Mouse (Mus musculus): ENCODE measurements at regions not wholly inside any gene's neighbourhood (a gene's known extent, or its start where the extent isn't known, plus 50 kb on each side); places are given as distances from the start of the nearest gene placed in this dataset.

GRCm38 (mm10) chr12:27065011-27065517 lies 277.3 kb downstream of the Sox11 start:
- DNase-seq, result no peak
- intact Hi-C loops (cut with DNase I), result no loop called here

- DNase-seq, result no peak
- intact Hi-C loops (cut with DNase I), result no loop called here
These were observed 278.9 kb downstream of the Sox11 start for GRCm38 (mm10) chr12:27063518-27063917.

DNA sequence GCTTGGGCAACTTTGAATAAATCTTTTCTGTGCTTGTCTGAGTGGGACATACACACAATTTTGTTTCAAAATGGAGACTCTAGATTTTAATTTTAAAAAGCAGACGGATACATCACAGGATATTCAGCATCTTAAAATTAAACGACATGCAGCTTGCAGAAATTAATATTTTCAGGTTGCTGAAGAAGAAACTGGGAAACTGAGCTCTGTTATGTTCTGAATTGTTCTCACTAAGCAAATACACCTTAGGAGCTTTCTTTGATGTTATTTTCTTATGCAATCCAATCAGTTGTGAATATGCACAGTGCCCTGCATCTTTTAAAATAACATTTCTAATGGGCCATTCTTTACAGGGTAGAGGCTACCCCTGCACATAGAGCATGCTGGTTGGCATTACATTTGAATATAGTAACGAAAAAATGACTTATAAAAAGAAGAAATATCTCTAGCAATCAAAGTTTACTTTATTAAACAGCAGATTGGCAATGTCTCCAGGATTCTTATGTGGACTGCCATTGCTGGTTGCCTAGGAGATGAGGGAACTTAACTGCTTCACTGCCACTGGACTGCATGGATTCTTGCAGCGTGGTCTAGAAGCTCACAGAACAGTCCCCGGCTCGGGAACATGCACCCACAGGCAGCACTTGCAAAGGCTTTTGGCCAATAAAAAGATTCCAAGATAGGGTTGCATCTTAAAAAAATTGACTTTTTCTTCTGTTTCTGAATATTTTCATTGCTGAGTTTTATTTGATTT lies 279.7 kb downstream of the Sox11 start:
- intact Hi-C loops (cut with DNase I), result no loop called here
- DNase-seq, result no peak

- intact Hi-C loops (cut with DNase I), result no loop called here
- no peak for DNase-seq
These were observed 280.3 kb downstream of the Sox11 start for GRCm38 (mm10) chr12:27062061-27062461.

DNA sequence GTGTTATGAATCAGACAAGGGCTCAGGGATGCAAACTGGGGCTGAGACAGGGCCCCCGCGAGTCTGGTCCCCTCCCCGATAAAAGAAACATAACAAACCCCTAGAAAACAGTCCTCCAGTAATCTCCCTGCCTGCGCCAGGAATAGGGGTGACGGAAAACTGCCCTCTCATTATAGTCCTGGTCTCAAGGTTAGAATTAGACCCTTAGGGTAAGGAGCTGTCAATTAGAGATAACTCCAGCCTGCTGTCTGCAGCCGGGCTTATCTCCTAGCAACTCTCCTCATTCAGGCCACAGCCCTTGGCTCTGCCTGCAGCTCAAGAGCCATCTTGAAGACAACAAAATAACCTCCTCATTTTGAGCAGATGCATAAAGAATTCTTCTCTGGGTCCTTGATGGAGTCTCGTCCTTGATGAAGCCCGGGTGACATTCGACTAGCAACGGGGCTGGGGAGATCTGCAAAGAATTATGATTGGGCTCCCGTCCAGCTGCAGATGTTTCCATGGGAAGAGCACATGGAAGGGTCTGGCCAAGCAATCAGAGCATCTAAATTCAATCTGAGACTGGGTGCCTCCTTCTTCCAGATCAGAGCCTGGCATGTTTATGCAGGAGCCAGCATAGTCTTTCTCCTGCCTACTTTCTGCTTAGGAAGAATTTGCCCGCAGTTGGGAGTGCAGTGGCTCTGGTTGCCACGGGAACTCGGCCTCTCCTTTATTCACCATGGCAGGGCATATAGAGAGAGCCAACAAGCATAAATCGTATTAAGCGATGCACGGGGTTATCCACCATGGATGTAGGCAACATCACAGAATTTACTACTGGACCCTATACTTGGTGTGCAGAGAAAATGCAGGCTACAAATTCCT lies 281.2 kb downstream of the Sox11 start:
- intact Hi-C loops (cut with DNase I), result no loop called here
- no peak for DNase-seq

DNA sequence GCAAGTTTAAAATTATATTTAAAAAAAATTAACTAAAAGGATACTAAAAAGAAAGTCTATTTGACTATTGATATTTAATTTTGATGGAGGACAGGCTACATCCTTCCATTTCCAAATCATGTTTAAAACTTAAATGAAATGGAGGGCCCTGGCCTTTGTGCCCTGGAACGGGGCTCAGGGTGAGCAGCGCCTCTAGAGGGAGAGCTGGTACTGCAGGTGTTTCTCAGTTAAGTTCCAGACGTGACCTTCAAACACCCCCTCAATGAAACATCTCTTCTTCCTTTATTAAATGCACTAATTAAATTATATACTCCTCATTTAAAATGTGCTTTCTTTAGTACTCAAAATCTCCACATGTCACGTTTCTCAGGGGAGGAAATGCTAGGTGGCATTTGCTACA lies 282.5 kb downstream of the Sox11 start:
- intact Hi-C loops (cut with DNase I), result no loop called here
- DNase-seq, result no peak

GRCm38 (mm10) chr12:27054411-27054810 lies 288.0 kb downstream of the Sox11 start:
- DNase-seq, result no peak
- intact Hi-C loops (cut with DNase I), result no loop called here

GRCm38 (mm10) chr12:27037922-27038321 lies 304.5 kb downstream of the Sox11 start:
- DNase-seq, result no peak
- intact Hi-C loops (cut with DNase I), result no loop called here

DNA sequence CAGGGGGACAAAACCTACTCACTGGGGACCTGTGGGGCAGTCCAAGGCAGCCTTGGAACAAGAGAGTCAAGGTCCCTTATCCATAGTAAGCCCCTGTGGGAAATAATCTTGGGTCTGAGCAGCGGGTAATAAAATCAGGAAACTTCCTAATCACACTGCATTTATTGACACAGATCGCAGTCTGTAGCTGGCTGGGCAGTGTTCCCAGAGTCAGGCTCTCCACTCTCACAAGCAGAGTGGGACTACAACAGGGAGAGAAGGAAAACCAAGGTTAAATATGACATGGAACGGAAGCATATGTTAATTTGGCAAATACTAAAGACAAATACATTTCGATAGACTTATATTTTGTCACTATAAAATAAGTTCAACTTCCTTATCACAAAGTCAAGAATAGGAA lies 322.6 kb downstream of the Sox11 start:
- intact Hi-C loops (cut with DNase I), result no loop called here
- no peak for DNase-seq

- intact Hi-C loops (cut with DNase I), result no loop called here
- DNase-seq, result no peak
These were observed 324.0 kb downstream of the Sox11 start for GRCm38 (mm10) chr12:27018366-27018765.

DNA sequence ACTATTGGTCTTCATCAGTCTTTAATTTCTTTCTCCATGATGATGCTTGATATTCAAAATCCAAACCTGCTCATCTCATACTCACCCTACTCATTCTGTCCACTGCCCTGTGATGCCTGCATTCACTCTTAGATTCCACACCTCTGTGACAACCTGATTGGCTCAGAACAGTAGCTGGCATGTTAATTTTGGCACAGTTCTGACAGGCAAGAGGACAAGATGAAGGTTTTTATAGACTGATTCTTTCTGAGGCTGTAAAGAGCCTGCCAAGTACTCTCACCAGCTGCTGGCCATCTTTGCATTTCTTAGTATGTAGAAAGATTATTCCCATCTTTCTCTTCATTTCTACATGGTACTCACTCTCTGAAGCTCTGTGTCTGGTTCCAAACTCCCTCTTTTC lies 343.1 kb downstream of the Sox11 start:
- intact Hi-C loops (cut with DNase I), result no loop called here
- DNase-seq, result no peak

DNA sequence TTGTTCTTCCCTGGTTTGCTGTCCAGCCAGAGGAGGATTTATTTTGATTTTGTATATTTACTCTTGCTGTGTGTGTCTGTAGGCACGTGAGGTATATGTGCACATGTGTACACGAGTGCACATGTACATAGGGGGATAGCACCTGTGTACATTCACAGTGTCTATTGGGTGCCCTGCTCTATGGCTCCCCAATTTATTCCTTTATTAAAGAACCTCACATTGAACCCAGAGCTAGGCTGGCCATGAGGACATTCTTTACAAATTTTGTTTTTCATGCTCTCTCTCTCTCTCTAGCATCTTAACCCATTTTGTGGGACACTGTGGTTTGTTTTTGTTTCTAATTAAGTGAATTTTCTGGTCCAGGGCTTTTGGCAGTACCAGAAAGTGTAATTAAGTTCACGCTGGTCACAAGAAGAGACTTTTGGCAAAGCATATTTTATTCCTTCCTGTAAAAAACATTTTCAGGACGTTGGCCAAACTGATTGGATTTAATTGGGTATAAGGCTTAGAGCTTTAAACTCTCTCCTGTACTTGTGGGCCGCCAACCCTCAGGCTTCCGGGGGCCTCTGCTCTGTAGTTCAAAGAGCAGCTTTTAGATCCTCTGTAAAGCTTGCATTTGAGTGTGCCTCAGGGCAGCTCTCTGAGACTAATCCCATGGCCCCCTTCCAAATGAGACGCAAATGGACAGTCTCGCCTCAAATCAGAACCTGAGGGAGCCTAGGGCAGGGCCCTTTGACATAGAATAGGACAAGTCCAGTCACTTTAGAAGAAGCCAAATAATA lies 365.9 kb downstream of the Sox11 start:
- intact Hi-C loops (cut with DNase I), result no loop called here
- DNase-seq, result no peak

- intact Hi-C loops (cut with DNase I), result no loop called here
- no peak for DNase-seq
These were observed 369.8 kb downstream of the Sox11 start for GRCm38 (mm10) chr12:26972495-26973113.

- intact Hi-C loops (cut with DNase I), result no loop called here
These were observed 375.2 kb downstream of the Sox11 start for GRCm38 (mm10) chr12:26967018-26967737.

DNA sequence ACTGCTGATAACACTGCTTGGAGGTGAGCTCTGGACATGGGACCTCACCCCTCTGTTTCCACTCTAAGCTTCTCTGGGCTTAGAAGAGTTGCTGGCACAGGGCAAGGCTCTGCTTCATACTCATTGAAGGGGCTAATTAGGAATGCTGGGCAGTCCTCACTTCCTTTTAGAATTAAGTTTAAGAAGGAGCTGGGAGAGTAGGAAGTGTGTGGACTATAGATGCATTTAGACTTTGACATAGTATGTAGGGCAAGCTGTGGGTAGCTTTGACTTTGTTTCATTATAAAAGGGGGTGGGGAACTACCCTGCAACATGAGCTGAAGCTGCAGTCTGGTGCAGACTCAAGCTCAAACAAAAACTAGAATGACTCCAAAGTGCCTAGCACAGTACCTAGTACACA lies 378.5 kb downstream of the Sox11 start:
- DNase-seq, result no peak
- intact Hi-C loops (cut with DNase I), result no loop called here

More at GRCm38 (mm10) chr12:26967018-26967737, 375.2 kb downstream of the Sox11 start:
- DNase-seq, result no peak

DNA sequence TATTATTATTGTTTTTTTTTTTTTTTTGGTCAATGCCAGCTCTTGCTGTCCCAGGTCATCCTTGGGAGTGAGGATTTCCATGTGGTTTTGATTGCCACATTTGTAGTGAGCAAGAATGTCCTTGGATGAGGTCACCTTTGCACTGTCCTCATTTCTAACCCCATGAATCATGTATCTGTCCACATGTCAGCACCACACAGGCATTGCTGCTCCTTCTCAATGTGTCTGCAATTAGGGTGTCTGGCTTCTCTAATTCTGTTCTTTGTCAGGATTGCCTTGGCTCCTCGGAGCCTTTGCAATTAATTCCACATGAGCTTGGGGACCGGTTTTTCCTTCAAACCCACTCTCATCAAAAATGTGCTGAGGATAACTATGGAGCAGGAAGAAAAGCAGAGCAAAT lies 402.5 kb downstream of the Sox11 start:
- DNase-seq, result no peak
- intact Hi-C loops (cut with DNase I), result no loop called here

GRCm38 (mm10) chr12:26937836-26938235 lies 404.5 kb downstream of the Sox11 start:
- DNase-seq, result no peak

DNA sequence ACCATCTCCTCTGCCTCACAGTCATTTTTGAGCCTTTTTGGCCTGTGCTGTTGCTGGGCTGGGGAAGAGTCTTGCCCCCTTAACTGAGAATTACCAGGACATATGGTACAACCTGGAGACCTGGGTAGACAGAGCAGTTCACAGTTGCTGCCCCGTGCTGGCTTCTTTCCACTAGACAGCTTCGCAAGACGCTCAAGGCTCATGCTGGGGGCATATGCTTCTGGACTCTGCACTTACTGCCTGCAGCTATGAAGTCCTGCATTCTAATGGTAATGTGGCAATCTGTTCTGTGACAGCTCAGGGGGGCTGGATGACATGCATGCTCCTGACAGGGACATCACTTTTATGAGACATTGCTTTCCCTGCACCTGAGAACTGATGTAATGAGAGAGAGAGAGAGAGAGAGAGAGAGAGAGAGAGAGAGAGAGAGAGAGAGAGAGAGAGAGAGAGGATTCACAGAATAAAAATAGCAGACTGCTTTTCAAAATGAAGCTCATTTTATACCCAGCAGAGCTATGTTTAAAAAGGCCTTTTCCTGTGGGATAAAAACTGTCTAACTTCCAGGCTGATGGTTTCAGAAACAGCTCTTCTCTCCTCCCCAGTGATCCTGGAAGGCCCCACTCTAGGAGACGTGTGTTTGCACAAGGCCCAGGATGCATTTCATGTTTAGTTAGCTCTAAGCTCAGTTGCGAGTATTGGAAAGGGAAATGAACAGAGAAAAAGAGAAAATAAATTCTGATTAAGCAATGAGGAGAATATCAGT lies 405.5 kb downstream of the Sox11 start:
- intact Hi-C loops (cut with DNase I), result no loop called here
- DNase-seq, result no peak

More at GRCm38 (mm10) chr12:26937836-26938235, 404.5 kb downstream of the Sox11 start:
- intact Hi-C loops (cut with DNase I), result no loop called here
